Mouse (Mus musculus) intestine, embryonic 15.5 days (tissue): ENCODE data around the gene Olfr368. TPM values are rescaled to one million over a fixed set of nuclear protein-coding genes. Genes with fewer than 3 reads are reported as not detected.

Experiments
- polyA plus RNA-seq: library from polyadenylated mRNA; unstranded; fragments of >200 nt; fragmentation: Nextera tagmentation; extraction: Ambion mirVana; gene quantifications from 2 replicates; pipeline ENCODE4 v1.2.1, GENCODE M21; 2015

Gene Olfr368
- polyA plus RNA-seq, 1 experiment from 2014 or later: not detected

Other genes with a start within 250 kb of the Olfr368 start
- not detected in 2 replicates for gene Olfr361, start 237.2 kb upstream of the Olfr368 start, polyA plus RNA-seq
- not detected in 2 replicates for gene Olfr362, start 208.6 kb upstream of the Olfr368 start, polyA plus RNA-seq
- not detected in 2 replicates for gene Olfr364-ps1, start 187.2 kb upstream of the Olfr368 start, polyA plus RNA-seq
- not detected in 2 replicates for gene Olfr365, start 138.3 kb upstream of the Olfr368 start, polyA plus RNA-seq
- not detected in 2 replicates for gene Olfr366, start 114.9 kb upstream of the Olfr368 start, polyA plus RNA-seq
- 31.8 and 36.8 TPM in 2 replicates for gene Pdcl, start 32.8 kb downstream of the Olfr368 start, polyA plus RNA-seq
- gene Rc3h2, start 96.4 kb downstream of the Olfr368 start, polyA plus RNA-seq: 10.8 and 12.1 TPM in 2 replicates
- gene Zbtb26, start 116.6 kb downstream of the Olfr368 start, polyA plus RNA-seq: 5.2 and 5.5 TPM in 2 replicates
- 4.9 and 6.1 TPM in 2 replicates for gene Zbtb6, start 116.7 kb downstream of the Olfr368 start, polyA plus RNA-seq
- 28.9 and 32.5 TPM in 2 replicates for gene Rabgap1, start 116.8 kb downstream of the Olfr368 start, polyA plus RNA-seq
- 0.92 and 1.8 TPM in 2 replicates for gene Gpr21, start 189.8 kb downstream of the Olfr368 start, polyA plus RNA-seq